Mouse (Mus musculus) kidney, postnatal 10 days (tissue): ENCODE measurements around the gene Vmn1r38.
"Not testable (repeated sequence)": the region's sequence is repeated elsewhere in the genome, so short reads cannot be mapped to it uniquely, and the experiment has no call there.

Experiments used
- DNase-seq: peaks from one replicate; pipeline ENCODE4 v3.0.0; 2021; ENCODE audit warnings: mixed read lengths

Gene Vmn1r38

DNA sequence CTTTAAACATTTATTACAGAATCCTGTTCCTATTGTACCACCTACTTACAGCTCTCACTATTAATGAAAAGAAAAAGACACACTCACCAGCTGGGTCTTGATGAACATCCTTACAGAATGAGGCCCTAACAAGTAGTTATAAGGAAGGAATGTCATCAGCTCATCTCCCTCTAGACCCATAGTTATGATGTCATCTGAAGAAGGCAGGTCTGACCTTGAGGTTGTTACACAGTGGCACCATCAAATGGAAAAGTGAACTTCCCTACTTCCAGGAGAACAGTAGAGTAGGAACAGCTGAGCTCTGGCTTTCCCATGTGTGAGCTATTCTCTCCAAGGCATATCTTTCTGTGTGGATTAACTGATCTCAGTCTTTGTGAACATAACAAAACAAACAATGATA is at the start of gene Vmn1r38:
TSS of gene Vmn1r38 (minus strand) at position 101 of the 400 bp plus-strand sequence.
- not testable (repeated sequence) for DNase-seq

DNA sequence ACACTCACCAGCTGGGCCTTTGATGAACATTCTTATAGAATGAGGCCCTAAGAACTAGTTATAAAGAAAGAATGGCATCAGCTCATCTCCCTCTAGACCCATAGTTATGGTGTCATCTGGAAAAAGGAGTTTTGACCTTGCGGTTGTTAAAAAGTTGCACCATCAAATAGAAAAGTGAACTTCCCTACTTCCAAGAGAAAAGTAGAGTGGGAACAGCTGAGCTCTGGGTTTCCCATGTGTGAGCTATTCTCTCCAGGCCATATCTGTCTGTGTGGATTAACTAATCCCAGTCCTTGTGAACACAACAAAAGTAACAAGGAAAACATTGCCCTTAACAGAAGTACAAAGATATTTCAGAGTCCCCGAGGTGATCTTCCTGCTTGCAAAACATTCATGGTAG is 28.1 kb upstream of the Vmn1r38 start, which contains the start of gene Vmn1r39:
TSS of gene Vmn1r39 (minus strand) at position 101 of the 400 bp plus-strand sequence.
- DNase-seq, result no peak

DNA sequence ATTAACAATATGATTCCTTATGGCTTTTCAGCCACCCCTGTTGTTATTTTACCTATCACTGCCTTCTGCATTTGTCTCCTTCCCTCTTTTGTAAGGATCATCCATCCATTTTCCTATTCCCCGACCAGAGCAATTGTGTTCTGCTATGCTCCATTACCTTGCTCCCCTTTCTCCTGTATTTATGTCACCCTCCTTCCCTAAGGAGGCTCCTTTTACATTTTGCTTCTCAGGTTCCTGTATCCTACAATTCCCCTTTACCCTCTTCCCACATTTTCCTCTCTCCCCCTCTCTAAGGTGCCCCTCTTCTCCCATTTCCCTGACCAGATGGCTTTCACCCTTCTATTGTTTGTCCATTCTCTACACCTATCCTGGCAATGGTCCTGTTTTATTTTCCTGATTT is 23.9 kb upstream of the Vmn1r38 start:
- DNase-seq, result no peak

DNA sequence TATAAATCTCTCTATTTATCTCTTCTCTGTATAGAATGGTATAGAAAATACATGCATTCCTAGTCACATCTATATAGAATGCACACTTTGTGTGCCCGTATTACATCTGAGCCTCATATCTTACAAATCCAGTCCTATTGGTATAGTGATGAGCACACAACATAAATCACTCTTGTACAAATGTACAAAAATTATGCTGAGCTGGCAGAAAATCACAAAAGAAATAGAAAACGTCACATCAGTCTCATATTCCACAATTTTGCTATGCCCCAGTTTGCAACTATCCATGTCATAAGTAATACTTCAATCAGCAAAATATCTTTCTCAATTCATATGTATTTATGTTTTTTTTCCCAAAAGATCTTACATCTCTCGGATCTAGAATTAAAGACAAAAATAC is 23.3 kb upstream of the Vmn1r38 start:
- DNase-seq, result no peak

DNA sequence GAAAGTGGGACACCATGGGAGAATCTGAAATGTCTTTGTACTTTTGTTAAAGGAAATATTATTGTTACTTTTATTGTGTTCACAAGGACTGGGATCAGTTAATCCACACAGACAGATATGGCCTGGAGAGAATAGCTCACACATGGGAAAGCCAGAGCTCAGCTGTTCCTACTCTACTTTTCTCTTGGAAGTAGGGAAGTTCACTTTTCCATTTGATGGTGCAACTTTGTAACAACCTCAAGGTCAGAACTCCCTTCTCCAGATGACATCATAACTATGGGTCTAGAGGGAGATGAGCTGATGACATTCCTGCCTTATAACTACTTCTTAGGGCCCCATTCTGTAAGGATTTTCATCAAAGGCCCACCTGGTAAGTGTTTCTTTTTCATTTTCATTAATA is 53.3 kb downstream of the Vmn1r38 start, which contains the start of gene Vmn1r37:
TSS of gene Vmn1r37 (plus strand) at position 301 of the 400 bp plus-strand sequence.
- DNase-seq, result not testable (repeated sequence)
